Mouse (Mus musculus) heart, adult 2 months (tissue): ENCODE results near the gene Als2cr12.

Experiments
- EP300 ChIP-seq: fragments of 200-500 bp; IDR thresholded peaks from 2 replicates; pipeline ENCODE4 v1.6.1; 2011; ENCODE audit warnings: low read depth, low read length, control low read depth; ENCODE audit not compliant: insufficient read depth
- POLR2A ChIP-seq: fragments of 200-500 bp; IDR thresholded peaks from 2 replicates; pipeline ENCODE4 v1.6.1; 2011; ENCODE audit warnings: mild to moderate bottlenecking, low read depth, low read length, control low read depth; ENCODE audit not compliant: insufficient read depth

DNA sequence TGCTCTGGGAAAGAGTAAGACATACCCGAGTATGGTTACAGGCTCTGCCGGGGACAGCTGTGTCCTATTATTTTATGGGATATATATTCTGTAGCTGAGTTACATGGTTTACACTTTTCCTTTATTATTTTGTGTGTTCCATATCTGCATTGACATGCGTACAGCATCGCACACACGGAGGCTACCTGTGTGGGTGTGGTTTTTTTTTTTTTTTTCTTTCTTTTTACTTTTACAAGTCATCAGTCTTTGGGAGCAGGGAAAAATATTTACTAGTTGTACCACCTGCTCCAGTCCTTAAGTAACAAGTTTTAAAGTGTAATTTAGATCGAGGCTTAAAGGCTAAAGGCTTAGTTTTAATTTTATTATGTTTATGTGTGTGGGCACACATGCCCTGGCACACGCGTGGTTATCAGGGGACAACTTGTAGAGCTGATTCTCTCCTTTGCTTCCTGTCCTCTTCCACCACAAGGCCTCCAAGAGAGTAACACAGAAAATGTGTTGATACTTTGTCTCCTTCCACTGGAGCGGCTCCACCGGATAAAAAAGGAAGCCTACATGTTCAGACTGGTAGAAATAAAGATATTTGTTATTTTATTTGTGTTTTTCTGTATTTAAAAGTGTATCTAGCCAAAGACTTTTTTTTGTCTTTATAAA, 15.0 kb upstream of the Als2cr12 start:
- TF ChIP-seq EP300 (no peak), POLR2A (no peak)
